Mouse (Mus musculus): ENCODE results near the gene Stk24. TPM values are rescaled to one million over a fixed set of nuclear protein-coding genes. Genes with fewer than 3 reads are reported as not detected.

Stk24 gene
- total RNA-seq, 2 experiments from 2014 or later: 102 to 117 TPM

DNA sequence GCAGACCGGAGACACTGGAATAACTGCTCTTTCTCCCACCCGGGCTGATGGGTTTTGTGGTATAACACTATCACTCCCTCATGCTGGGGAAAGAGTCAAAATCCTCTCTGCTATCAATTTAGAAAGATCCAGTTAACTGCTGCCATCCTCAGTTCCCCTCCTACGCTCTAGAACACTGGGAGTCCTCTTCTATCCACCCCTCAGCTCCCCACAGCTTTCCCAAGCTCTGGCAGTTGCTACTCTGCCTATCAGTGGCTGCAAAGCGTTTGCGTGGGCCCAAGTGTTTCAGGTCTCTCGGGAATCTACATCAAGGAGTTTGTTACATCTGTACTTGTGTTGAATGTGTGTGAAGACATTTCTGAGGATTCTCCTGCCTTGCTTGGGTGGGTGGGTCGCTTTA, 57.2 kb downstream of the Stk24 start:
- ATAC-seq (replicated peaks; ENCODE audit: low FRiP score, low TSS enrichment, poor library complexity, severe bottlenecking): 0 out of 2 replicates have a peak, but pooled peaks have one; percentile 29

GRCm38 (mm10) chr14:121322150-121322549, 57.7 kb downstream of the Stk24 start:
- no peak for ATAC-seq (replicated peaks; ENCODE audit: low FRiP score, low TSS enrichment, poor library complexity, severe bottlenecking)

GRCm38 (mm10) chr14:121318382-121318781, 61.4 kb downstream of the Stk24 start:
- ATAC-seq (replicated peaks; ENCODE audit: low FRiP score, low TSS enrichment, poor library complexity, severe bottlenecking): peak; percentile 43

DNA sequence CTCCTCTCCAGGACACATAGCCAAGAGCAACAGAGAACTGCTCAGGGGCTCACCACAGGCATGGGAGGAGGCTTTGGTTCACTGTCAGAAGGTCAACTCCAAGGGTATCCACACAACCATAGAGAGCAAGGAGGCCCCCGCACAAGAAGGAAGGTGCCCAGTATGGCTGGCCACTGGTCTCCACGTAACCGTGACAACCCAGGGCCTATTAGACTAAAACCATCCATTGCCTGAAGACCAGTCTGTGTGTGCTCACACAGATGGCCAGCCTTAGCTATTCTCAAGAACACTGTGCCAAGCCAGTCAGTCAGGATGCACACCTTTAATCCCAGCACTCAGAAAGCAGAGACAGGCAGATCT, 62.5 kb downstream of the Stk24 start:
- ATAC-seq (replicated peaks; ENCODE audit: low FRiP score, low TSS enrichment, poor library complexity, severe bottlenecking): no peak

DNA sequence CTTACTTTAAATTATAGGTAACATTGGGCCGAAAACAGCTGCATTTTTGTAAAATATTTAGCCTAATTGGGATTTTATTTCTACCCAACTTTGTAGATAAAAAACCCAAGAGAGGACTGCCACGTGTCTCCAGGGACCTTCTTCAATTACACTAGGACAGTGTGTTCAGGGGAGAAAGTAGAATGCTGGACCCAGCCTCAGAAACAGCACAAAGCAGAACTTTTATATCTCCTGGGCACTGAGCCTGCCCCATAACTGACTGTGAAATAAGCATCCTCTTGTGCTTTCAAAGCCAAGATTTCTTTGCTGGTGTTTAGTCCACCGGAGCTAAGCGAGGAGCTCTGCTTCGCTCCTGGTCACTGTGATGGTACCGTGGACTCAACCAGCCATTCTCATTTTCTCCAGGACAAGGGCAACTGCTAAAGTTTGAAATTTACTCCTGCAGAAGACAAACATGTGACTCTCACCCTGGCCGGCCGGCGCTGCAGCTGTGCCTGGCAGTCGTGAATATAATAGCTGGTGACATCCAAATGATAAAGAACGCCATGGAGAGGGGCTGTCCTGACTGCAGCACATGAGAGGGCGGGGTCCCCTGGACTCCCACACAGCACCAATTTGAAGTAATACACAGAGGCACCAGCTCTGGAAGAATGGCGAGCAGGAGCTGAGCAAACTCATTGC, 63.0 kb downstream of the Stk24 start:
- no peak for ATAC-seq (replicated peaks; ENCODE audit: low FRiP score, low TSS enrichment, poor library complexity, severe bottlenecking)

- ATAC-seq (replicated peaks; ENCODE audit: low FRiP score, low TSS enrichment, poor library complexity, severe bottlenecking): no peak
Measured at GRCm38 (mm10) chr14:121316136-121316535, 63.7 kb downstream of the Stk24 start.

DNA sequence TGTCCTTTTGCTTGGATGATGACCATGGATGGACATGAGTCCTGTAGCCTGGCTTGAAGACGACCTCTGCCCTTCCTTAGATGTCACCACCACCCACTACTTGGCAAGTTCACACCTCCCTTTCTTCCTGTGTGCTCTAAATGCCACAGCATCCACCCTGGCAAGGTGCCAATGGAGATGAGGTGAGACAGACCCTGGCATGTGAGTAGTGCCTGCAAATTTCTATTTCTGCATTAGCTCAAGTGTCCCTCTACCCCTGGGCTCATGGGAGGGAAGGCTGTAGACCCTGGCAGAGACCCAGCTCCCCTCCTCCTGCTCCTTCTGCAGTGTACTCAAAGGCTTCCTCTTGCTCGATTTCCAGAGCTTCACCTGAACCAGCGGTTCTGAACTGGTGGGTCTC, 64.9 kb downstream of the Stk24 start:
- ATAC-seq (replicated peaks; ENCODE audit: low FRiP score, low TSS enrichment, poor library complexity, severe bottlenecking): no peak

DNA sequence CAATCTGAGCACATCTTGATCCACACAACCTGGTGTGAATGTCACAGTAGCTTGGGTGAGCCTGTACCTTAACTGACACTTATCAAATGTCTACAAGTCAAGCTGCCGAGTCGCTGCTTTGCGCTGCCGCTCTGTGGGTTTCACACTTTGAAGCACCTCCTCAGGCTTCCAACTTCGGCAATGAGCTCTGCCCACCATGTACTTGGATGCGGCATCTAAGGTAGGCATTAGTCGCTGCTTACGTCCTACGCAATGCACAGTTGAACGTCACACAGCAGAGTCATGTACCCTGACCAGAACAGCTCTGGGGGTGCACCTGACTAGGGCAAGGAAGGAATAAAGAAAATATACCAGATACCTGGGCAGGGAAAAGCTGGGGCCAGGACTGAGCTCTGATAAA, 66.5 kb downstream of the Stk24 start:
- ATAC-seq (replicated peaks; ENCODE audit: low FRiP score, low TSS enrichment, poor library complexity, severe bottlenecking): no peak

- ATAC-seq (replicated peaks; ENCODE audit: low FRiP score, low TSS enrichment, poor library complexity, severe bottlenecking): no peak
Measured at GRCm38 (mm10) chr14:121311083-121311482, 68.7 kb downstream of the Stk24 start.

DNA sequence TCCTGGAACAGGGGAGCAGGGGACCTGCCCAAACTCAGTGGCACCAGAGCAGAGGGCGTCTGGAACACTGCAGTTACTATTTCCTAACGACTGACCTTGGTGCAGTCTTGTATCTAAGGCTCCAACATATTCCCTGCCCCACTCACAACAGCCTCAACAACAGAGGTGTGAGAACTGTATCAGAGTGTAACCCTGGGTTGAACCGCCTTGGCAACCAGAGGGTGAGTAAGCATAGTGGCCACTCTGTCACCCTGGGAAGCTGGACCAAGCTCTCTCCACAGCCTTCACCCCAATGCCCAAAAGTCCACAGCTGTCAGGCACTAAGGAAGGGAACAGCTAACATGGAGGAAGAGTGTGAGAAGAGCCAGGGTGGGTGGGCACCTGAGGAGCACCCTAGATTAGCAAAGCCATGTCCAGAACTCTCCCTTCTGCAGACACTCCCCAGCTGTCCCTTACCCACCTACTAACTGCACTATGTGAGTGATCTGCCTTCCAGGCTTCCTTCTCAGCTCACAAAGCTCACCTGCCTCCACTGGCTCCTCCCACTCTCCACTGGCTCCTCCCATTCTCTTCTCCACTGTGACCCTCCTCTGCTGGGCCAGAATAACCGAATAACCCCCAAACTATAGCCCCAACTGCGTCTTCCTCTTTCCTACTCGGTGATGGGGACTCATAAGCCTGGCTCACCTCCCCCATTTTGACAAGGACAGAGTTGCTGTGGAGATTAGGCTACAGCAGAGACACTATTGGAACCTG, 69.3 kb downstream of the Stk24 start:
- peak; percentile 28; the same call in 1 of the 2 replicates for ATAC-seq (replicated peaks; ENCODE audit: low FRiP score, low TSS enrichment, poor library complexity, severe bottlenecking)

GRCm38 (mm10) chr14:121309909-121310308, 69.9 kb downstream of the Stk24 start:
- ATAC-seq (replicated peaks; ENCODE audit: low FRiP score, low TSS enrichment, poor library complexity, severe bottlenecking): no peak

GRCm38 (mm10) chr14:121305316-121306064, 74.3 kb downstream of the Stk24 start:
- ATAC-seq (replicated peaks; ENCODE audit: low FRiP score, low TSS enrichment, poor library complexity, severe bottlenecking): no peak

GRCm38 (mm10) chr14:121304523-121304922, 75.3 kb downstream of the Stk24 start:
- ATAC-seq (replicated peaks; ENCODE audit: low FRiP score, low TSS enrichment, poor library complexity, severe bottlenecking): no peak

- ATAC-seq (replicated peaks; ENCODE audit: low FRiP score, low TSS enrichment, poor library complexity, severe bottlenecking): no peak
Measured at GRCm38 (mm10) chr14:121299093-121299492, 80.7 kb downstream of the Stk24 start.

- ATAC-seq (replicated peaks; ENCODE audit: low FRiP score, low TSS enrichment, poor library complexity, severe bottlenecking): no peak
Measured at GRCm38 (mm10) chr14:121298537-121298936, 81.3 kb downstream of the Stk24 start.

- no peak for ATAC-seq (replicated peaks; ENCODE audit: low FRiP score, low TSS enrichment, poor library complexity, severe bottlenecking)
Measured at GRCm38 (mm10) chr14:121297103-121297502, 82.7 kb downstream of the Stk24 start.

DNA sequence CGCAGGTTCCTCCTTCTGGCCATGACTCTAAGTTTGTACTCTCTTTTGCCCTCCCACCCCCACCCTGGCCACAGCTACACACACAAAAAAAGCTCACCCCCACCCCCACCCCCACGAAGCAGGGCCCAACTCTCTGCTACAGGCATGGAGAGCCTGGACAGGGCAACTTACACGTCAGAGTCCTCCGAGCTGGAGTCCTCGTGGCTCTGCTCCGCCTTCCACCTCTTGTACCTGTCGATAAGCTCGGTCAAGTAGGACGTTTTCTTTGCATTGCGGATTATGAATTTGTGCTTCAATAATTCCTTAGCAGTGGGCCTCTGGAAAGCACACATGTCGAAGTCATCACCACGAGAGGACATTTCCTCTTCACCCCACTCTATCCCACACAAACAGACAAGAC, 85.3 kb downstream of the Stk24 start:
- no peak for ATAC-seq (replicated peaks; ENCODE audit: low FRiP score, low TSS enrichment, poor library complexity, severe bottlenecking)

DNA sequence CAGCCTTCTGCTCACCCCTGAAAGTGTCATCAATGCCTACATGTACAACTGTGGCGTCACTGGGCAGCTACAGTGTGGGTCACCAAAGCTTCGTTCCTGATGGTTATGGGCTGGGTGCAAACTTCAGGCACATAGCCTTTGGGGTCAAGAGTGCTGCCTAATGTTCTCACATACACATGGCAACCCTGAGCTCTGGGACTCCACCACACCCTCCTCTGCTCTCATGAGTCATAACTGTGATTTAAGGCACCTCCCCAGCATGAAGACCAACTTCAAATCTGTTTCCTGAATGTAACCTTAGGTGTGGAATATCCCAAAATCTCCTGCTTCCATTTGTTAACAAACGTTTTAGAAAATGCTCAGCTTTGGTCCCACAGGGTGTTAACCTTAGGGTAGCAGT, 87.4 kb downstream of the Stk24 start:
- no peak for ATAC-seq (replicated peaks; ENCODE audit: low FRiP score, low TSS enrichment, poor library complexity, severe bottlenecking)

GRCm38 (mm10) chr14:121291881-121292280, 87.9 kb downstream of the Stk24 start:
- no peak for ATAC-seq (replicated peaks; ENCODE audit: low FRiP score, low TSS enrichment, poor library complexity, severe bottlenecking)

DNA sequence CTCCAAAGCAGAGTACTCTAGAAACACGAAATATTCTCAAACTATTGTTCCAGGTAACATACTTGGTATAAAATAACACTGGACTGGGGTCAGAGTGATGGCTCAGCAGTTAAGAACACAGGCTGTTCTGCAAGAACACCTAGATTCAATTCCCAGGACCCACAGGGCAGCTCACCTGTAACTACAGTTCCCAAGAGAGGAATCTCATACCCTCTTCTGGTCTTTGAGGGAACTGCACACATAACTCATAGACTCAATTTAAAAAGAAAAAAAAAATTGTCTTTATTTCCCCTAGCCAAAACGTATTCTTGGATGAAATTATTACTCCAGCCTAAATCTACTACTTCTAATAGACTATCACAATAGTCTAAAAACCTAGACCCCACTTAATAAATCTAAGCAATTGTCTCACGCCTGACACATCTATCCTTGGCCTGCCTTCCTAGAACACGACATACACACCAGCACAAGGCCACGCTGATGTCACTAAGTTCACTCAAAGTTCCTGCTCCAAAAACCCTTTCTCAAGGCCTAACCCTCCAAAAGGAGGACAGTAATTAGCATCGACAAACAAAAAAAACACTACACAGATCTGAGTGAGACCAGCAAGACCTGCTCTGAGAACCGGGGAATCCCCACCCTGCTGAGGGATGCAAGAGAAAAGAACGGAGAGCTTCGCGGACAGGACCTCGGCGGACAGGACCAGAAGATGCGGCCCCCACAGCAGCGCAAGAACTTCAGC, 94.3 kb downstream of the Stk24 start:
- ATAC-seq (replicated peaks; ENCODE audit: low FRiP score, low TSS enrichment, poor library complexity, severe bottlenecking): no peak

All from megakaryocyte-erythroid progenitor cell, adult 5-6 weeks (primary cell).